Mouse (Mus musculus): ENCODE results near the gene Pparg.

Pparg gene

DNA sequence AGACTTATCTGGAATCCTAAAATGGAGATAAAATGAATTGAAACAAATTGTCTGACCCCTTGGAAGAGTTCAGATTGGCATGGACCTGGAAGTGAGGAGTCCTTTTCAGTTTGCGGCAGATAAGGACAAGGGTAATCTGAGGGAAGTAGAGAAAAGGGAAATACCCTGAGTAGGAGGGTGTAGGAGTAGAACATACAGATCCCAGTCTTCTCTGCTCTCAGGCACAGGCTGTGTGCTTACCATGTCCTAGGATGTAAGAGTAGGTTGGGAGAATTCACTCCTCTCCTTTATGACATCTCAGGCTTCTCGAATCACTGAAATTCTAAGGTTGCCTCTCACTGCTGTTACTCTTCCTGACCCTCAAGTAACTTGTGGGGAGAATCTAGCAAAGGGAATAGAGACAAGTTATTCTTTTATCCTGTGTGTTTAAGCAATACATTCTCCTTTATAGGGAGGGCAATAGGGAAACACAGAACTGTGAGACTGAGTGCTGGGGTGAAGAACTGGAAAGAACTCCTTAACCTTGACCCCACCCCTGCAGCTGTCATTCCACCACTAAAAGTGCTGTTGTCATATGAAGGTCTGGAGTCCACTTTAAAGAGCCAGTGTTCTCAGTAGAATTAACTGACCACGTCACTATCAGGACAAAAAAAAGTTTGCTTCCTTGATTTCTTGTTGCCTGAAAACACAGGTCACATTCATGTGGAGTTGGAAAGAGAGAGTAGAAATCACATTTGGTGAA is 6.3 kb downstream of the Pparg start:
- peak; percentile 34 for DNase-seq

GRCm38 (mm10) chr6:115374871-115375852 is 14.4 kb downstream of the Pparg start:
- DNase-seq: peak; percentile 15

DNA sequence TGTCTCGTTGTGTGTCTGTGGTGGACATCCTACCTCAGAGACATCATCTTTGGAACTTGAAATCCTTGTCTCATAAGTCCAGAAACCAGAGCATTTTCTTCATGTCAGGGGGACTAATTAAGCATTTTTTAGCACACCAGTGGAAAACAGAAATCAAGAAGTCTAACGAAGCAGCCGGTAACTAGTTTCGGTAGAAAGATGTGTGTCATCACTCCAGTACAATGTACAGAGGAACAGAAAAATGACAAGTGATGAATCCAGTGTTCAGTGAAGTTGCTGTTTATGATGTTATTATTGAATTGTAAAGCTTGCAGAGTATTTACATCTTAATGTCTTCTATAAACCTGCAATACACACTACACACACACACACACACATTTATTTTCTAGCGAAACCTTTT is 19.8 kb downstream of the Pparg start:
- DNase-seq: no peak

DNA sequence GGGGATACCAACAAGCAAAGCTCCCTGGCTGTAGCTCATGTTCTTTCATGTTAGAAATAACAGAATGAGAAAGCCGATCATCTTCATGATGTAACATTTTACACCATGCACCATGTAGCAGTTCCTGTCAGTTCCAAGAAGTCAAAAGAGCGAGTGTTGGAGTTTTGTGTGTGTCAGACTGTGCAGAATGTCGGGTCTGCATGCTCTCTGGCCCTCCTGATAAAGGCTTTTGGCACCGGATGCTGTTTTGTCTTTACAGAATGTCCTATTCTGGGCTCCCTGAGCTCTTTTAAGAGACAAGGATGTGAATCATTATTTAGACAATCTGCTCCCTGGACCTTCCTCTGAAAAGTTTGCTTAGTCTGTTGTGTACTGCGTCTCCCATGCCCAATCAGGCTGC is 22.0 kb downstream of the Pparg start:
- DNase-seq: no peak

DNA sequence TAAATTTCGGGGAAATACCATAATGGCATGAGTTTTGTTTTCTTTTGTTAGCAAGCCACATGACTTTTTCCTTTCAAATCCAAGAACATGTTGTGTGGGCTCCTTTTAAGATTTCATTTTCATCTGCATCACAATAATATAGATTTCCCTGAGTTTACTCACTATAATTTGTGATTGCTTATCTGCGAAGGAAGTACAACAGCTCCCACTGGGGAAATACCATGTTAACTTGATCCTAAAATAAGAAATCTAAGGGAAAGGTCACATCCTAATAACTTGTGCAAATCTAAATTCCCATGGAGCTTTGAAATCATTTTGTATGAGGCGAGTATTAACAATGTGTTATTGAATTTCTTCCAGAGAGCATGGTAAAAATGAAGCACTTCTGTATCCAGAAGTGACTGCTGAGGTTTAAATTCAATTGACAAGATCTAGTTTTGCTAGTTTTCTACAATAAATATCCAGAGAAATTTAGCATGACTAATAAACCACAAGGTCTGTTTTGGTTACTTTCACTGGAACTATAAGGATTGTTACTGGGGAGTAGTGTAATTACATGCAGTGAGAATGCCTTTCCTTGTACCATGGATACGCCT is 29.3 kb downstream of the Pparg start:
- DNase-seq: no peak

DNA sequence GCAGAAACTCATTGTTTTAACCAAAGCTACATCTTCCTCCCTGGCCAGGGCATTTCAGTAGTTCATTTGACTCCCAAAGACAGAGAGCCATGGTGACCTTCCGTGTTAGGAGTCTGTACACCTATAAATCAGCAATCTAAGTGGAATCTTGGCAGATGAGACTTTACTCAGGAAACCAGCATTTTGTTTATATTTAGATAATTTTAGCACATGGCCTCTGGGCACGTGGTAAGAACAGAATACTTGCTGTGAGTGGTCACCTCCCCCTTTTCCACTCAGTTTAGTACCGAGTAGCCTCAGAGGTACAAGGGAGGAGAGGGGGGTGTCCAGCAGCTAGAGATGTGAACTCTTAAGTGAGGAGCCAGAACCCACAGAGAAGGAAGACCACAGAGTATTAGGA is 36.2 kb downstream of the Pparg start:
- no peak for DNase-seq

DNA sequence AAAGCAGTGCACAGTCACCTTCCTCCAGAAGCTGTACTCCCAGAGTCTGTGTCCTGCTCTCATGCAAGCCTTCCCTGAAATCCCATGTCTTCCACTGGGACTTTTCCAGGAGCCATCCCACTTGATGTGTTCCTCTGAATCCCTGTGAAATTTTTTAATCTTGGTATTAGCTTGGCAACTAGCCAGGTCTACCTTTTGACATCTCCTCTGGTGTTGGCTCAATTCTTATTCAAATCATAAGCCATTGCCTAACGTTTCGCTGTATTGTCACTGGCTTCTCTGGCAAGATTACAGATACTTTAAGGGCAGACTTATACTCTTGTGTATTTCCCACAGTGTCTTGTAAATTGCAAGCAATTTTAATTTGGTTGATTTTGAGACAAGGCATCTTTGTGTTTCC is 43.6 kb downstream of the Pparg start:
- no peak for DNase-seq

- DNase-seq: peak; percentile 35
These were observed 50.7 kb downstream of the Pparg start for GRCm38 (mm10) chr6:115411477-115411876.

DNA sequence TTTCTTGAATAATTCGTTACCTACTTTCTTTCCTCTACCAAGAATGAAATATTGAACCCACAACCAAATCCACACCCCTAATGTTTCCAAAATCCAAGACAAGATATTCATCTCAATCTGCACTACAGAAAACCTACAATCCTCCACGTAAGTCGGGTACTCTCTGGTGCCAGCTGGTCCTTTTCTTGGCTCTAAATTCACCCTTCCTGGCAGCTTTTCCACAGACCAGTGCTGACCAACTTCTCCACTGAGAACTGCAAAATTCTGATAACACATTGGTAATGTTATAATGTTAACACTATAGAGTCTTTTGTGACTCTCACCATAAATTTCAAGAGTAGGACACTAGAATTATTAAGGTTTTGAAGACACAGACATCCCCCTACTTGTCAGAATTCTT is 57.4 kb downstream of the Pparg start:
- no peak for DNase-seq

DNA sequence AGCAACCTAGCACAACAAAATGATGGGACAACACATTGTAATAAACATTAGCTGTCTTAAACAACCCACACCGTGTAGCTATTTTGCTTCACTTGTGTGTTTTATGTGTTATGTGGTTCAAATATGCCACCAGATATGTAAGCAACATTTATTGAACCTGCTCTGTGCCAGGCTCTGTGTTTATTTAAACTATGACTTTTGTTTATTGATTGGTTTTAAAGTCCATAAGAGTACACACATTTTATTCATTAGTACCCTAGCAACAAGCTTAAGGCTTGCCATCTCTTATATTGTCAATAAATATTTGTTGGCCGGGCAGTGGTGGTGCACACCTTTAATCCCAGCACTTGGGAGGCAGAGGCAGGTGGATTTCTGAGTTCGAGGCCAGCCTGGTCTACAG is 58.2 kb downstream of the Pparg start:
- no peak for DNase-seq

DNA sequence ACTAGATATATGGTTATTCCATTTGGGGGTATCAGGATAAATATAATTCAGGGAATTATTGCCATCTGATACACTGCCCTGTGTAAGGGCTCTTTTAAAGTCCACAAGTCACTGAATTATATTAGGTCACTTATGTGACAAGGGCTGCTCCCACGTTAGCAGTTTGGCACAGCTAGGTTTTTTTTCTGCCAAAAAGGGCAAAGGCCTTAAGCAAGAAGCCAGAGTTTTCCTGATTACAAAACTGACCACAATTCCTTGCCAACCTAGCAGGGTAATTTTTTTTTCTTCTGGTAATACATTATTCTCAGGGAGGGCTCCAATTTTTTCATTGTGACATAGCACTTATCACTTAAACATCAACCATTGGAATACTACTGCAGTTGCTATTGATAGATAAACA is 60.2 kb downstream of the Pparg start:
- peak; percentile 82 for DNase-seq

DNA sequence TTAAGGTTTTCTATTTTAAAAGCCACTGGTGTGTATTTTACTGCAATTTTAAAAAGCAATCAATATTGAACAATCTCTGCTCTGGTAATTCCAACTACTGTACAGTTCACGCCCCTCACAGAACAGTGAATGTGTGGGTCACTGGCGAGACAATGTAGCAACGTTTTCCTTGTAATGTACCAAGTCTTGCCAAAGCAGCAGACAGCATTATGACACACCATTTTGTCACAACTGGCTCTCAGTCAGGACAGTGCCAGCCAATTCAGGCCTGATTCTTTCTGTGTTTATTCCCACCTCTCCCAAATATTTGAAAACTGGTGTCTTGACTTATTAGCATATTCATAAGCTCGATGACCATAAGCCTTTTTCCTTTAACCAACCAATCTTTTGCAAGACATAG is 60.9 kb downstream of the Pparg start:
- peak; percentile 69 for DNase-seq

- DNase-seq: peak; percentile 70
These were observed 63.7 kb downstream of the Pparg start for GRCm38 (mm10) chr6:115424433-115424832.

DNA sequence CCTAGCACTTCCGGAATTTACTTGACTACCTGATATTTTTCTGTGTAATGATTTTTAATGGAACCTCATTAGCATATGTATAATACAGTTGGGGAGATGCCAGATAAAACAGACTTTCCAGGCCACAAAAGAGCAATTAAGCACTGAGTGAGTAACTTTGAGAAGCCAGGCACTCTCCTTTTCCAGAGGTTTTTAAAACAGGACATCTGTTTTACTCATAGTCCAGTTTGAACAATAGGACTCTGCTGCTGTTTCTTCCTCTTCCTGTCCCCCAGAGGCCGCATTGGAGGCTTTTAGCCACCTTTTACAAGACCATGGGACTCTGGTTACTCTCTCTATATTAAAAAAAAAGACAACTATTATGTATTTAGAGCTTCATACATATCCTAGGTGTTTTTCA is 72.0 kb downstream of the Pparg start:
- DNase-seq: no peak

- DNase-seq: no peak
These were observed 73.3 kb downstream of the Pparg start for GRCm38 (mm10) chr6:115434054-115434453.

- no peak for DNase-seq
These were observed 74.1 kb downstream of the Pparg start for GRCm38 (mm10) chr6:115434816-115435215.

DNA sequence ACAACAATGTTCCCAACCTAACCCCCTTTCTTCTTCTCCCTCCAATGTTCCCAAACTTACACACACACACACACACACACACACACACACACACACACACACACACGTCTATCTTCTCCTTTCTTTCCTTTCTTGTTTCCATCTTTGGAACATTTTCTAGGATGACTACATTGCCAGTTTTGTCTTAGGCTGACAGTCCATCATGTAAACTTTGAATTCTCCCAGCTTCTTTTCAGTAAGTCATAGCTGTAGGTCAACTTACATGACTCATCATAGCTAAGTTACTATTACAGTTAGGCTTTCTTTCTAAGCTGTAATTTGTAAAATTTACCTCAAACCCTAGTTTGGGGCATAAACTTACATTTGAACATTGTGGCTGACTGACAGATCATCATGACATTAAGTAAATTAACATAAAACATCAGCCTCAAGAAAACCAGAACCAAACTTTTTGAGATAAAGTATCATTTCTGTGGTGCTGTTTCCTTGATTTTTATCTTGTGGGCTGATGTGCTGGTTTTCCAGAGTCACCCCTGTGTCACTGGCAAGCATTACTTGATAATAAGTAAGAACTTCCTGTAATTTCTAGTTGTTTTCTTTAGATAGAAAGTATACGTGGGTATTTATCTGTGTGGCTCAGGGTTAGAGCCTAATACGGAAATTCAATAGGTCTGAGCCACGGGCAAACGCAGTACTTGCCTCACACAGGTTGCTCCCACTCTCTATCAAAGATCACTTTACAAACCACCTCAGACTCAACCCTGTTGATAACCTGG is 79.7 kb downstream of the Pparg start:
- DNase-seq: no peak

DNA sequence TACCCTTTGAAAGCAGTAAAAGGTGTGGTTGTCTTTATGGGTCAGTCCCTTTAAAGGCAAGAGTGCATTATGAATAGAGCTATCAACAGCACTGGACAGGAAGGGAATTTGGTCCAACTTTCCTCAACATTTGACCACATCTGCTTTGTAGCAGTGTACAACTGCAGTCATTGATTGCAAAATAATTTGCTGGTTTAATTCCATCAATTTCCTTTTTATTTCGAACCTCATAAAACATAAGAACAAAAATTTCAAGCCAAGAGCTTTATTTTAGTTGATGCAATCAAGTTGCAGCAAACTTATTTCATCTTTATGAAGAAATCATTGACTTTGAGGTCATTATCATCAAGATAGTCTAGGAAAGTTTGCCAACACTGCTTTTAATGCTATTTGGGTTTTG is 91.8 kb downstream of the Pparg start:
- DNase-seq: no peak

GRCm38 (mm10) chr6:115462743-115463337 is 102.1 kb downstream of the Pparg start:
- peak; percentile 86 for DNase-seq

DNA sequence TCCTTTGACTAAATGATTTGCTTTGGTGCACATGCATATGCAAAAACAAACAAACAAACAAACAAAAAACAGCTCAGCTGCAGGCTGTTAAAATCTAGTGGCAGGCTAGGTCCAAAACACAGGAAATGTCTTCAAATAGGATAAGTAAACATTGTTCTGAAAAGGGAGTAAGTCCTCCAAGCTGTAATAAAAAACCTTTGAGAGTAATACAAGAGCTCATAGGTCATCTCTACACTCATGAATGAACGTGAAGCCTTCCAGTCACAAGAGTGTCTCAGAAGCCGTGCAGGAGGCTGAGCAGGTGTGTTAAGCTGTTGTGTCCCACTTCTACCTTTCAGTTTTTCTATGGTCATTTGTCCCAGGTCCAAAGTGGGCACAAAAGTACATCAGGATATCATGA is 102.6 kb downstream of the Pparg start:
- no peak for DNase-seq

GRCm38 (mm10) chr6:115464661-115465060 is 103.9 kb downstream of the Pparg start:
- DNase-seq: peak; percentile 60

DNA sequence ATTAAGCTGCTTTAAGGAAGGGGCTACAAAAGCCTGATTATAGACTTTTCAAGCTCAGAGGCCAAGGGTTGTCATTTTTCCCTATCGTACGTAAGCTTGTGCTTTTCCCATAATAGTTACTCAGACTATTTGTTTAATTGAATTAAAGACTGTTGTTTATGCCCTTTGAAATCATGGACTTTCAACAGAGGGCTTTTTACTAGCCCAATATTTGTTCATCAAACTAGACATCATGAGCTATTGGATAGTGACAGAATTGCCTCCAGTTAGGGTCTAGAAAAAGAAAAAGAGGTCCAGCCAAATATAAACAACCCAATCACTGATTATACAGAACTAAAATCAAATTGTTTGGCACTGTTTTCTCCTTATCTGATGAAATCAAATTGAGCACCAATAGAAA is 104.7 kb downstream of the Pparg start:
- DNase-seq: no peak

Measured in lung, postnatal 36 days (tissue).